Mouse (Mus musculus) erythroblast, embryonic 14.5 days (primary cell): ENCODE measurements around the gene Fam13c.

ENCODE experiments used
- GATA1 ChIP-seq: IDR thresholded peaks from 2 replicates; pipeline ENCODE4 v1.6.1; 2012; ENCODE audit warnings: low read length, inconsistent platforms, mixed read lengths
- TAL1 ChIP-seq: IDR thresholded peaks from 3 replicates; pipeline ENCODE4 v1.6.1; 2012; ENCODE audit warnings: low read length, inconsistent platforms, mixed read lengths

- TF ChIP-seq TAL1 = no peak
- TF ChIP-seq GATA1 = no peak
Measured at GRCm38 (mm10) chr10:70586876-70587405, 146.7 kb downstream of the Fam13c start.
